In the genomic region with DNA sequence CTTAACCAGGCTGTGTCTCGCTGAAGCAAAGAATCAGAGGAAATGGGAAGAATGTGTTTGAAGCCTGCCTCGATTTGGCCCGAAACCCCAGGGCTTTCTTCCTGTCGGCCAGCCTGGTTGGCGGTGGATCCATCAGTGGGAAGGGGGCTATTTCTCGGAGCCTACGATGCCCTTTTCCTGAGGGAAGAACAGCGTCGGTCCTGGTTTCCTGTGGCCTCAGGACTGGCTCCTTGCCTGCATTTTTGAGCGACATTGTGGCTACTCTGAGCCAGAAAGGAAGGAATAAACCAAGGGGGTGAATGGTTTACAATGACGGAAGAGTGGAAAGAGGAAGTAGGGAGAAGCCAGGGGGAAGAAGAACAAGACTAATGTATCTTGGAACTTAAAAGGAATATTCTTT, we compare ENCODE assay signal across 8 mouse cellular contexts. TPM values are rescaled to one million over a fixed set of nuclear protein-coding genes. Genes with fewer than 3 reads are reported as not detected.
DNase-seq lines count a peak whose midpoint lies in the region; ATAC-seq and TF ChIP-seq lines count a peak whose summit lies in the region.

No protein-coding gene starts in this region.

- intact Hi-C loops in heart, postnatal 36 days (cut with DNase I): no loop called here

- H3K4me3 ChIP-seq in cerebellum, adult 2 months (replicated peaks; ENCODE audit: insufficient read depth, low read depth, low read length): no peak overlapping the region
- H3K4me3 ChIP-seq in brown adipose tissue, adult 24 weeks (ENCODE audit: insufficient read depth, low read depth, low read length): peak overlapping the region; percentile 51
- no peak overlapping the region for H3K4me3 ChIP-seq in limb, embryonic 14.5 days (replicated peaks; ENCODE audit: low read length)
- no peak overlapping the region; the same call in 1 of the 2 replicates for H3K4me3 ChIP-seq in midbrain, embryonic 16.5 days (ENCODE audit: low read depth, low read length)

- TF ChIP-seq CTCF in cerebellum, adult 2 months (IDR thresholded peaks at IDR 0.05; ENCODE audit: borderline replicate concordance, insufficient read depth, low read depth, low read length): no peak

- H3K9ac ChIP-seq in limb, embryonic 14.5 days (ENCODE audit: low read depth, low read length, severe bottlenecking): no peak overlapping the region
- H3K9ac ChIP-seq in midbrain, embryonic 16.5 days (ENCODE audit: low read depth, low read length): peak overlapping the region; percentile 41; the same call in 1 of the 2 replicates

- H3K4me2 ChIP-seq in limb, embryonic 14.5 days (replicated peaks; ENCODE audit: low read depth, low read length, severe bottlenecking): peak overlapping the region; percentile 34
- peak overlapping the region; percentile 41 for H3K4me2 ChIP-seq in midbrain, embryonic 16.5 days (ENCODE audit: low read length)

- no peaks in the 10 kb centered on the region for H3K9me3 ChIP-seq in limb, embryonic 14.5 days (ENCODE audit: control insufficient read depth, low read length)
- peaks cover 4% of the 10 kb centered on the region for H3K9me3 ChIP-seq in midbrain, embryonic 16.5 days (replicated peaks; ENCODE audit: control insufficient read depth, low read length, poor library complexity, severe bottlenecking)

- H3K4me1 ChIP-seq in cerebellum, adult 2 months (ENCODE audit: control insufficient read depth, insufficient read depth, low read length): no peaks in the 10 kb centered on the region
- peaks cover 4% of the 10 kb centered on the region for H3K4me1 ChIP-seq in brown adipose tissue, adult 24 weeks (ENCODE audit: control insufficient read depth, insufficient read depth, insufficient read length, low read length)
- peaks cover 5% of the 10 kb centered on the region; the same call in 1 of the 2 replicates for H3K4me1 ChIP-seq in limb, embryonic 14.5 days (ENCODE audit: control insufficient read depth, insufficient read depth, low read length)
- H3K4me1 ChIP-seq in midbrain, embryonic 16.5 days (ENCODE audit: control insufficient read depth, insufficient read depth, low read length): peaks cover 6% of the 10 kb centered on the region

- peak; percentile 11 to 13 for DNase-seq in cerebellum, adult 2 months
- no peak for DNase-seq in cerebellum, adult 11 months
- DNase-seq in heart, postnatal 36 days: peak; percentile 29
- DNase-seq in limb, embryonic 14.5 days (ENCODE audit: low spot score): no peak
- DNase-seq in spleen, postnatal 4 days (ENCODE audit: low spot score in 2 of 2): no peak
- no peak for DNase-seq in spleen, postnatal 36 days (ENCODE audit: low spot score in 2 of 2)

- no peaks in the 10 kb centered on the region for H3K36me3 ChIP-seq in limb, embryonic 14.5 days (ENCODE audit: control insufficient read depth, insufficient read depth, low read length)
- H3K36me3 ChIP-seq in midbrain, embryonic 16.5 days (ENCODE audit: control insufficient read depth, insufficient read depth, low read length): no peaks in the 10 kb centered on the region

- TF ChIP-seq POLR2A in cerebellum, adult 2 months (IDR thresholded peaks at IDR 0.05; ENCODE audit: borderline replicate concordance, insufficient read depth, low read length): no peak
- no peak for TF ChIP-seq POLR2A in limb, embryonic 14.5 days (IDR thresholded peaks at IDR 0.05; ENCODE audit: borderline replicate concordance, extremely low read depth, insufficient read depth, insufficient read length)

- ATAC-seq in limb, embryonic 14.5 days (ENCODE audit: low FRiP score, low read depth): no peak
- ATAC-seq in midbrain, embryonic 16.5 days: no peak

- 11% methylated on average over 11 of the region's 11 CpGs for WGBS in cerebellum, adult 2 months
- WGBS in limb, embryonic 14.5 days: 30% methylated on average over 11 of the region's 11 CpGs
- 56% methylated on average over 11 of the region's 11 CpGs for WGBS in midbrain, embryonic 16.5 days

- no peak overlapping the region for H3K27ac ChIP-seq in cerebellum, adult 2 months (ENCODE audit: insufficient read depth, low read length)
- H3K27ac ChIP-seq in brown adipose tissue, adult 24 weeks (replicated peaks; ENCODE audit: low read depth, low read length): peak overlapping the region; percentile 68; the same call in 1 of the 2 replicates
- H3K27ac ChIP-seq in limb, embryonic 14.5 days (replicated peaks; ENCODE audit: low read depth, low read length): peak overlapping the region; percentile 48; the same call in 1 of the 2 replicates
- H3K27ac ChIP-seq in midbrain, embryonic 16.5 days (ENCODE audit: low read length): 0 out of 2 replicates have a peak overlapping the region, but pooled peaks have one; percentile 41

- H3K27me3 ChIP-seq in cerebellum, adult 2 months (ENCODE audit: control insufficient read depth, insufficient read depth, low read length): no peaks in the 10 kb centered on the region
- no peaks in the 10 kb centered on the region for H3K27me3 ChIP-seq in limb, embryonic 14.5 days (ENCODE audit: control insufficient read depth, insufficient read depth, low read length)
- no peaks in the 10 kb centered on the region for H3K27me3 ChIP-seq in midbrain, embryonic 16.5 days (ENCODE audit: control insufficient read depth, insufficient read depth, low read depth, low read length)

RNA-seq across cellular contexts. Expression of gene Nmi, which starts 8.3 kb away (rescaled TPM):
- polyA plus RNA-seq in cerebellum, adult 2 months (2012; rRNA removed): 6.7 and 8.1 TPM in 2 replicates
- 24.4 TPM in 2 replicates for polyA plus RNA-seq in brown adipose tissue, adult 24 weeks (2012; ENCODE audit: insufficient read depth, insufficient read length, missing spikeins)
- total RNA-seq in heart, postnatal 36 days (2021): 1 to 10 TPM; 7.0 to 7.9 TPM
- 4.3 and 7.9 TPM in 2 replicates for polyA plus RNA-seq in limb, embryonic 14.5 days (2012; rRNA removed)
- 11.3 and 13.4 TPM in 2 replicates for polyA plus RNA-seq in limb, embryonic 14.5 days (2014; fragmentation: Nextera tagmentation; extraction: Ambion mirVana)
- 3.3 and 4.3 TPM in 2 replicates for polyA plus RNA-seq in midbrain, embryonic 16.5 days (2015; fragmentation: Nextera tagmentation; extraction: Ambion mirVana)

RNA-seq across cellular contexts. Expression of gene Rbm43, which starts 46.7 kb away (rescaled TPM):
- polyA plus RNA-seq in cerebellum, adult 2 months (2012; rRNA removed): 18.8 and 19.8 TPM in 2 replicates
- 2.6 and 4.4 TPM in 2 replicates for polyA plus RNA-seq in brown adipose tissue, adult 24 weeks (2012; ENCODE audit: insufficient read depth, insufficient read length, missing spikeins)
- total RNA-seq in heart, postnatal 36 days (2021): 1 to 10 TPM; 3.4 to 5.1 TPM
- polyA plus RNA-seq in limb, embryonic 14.5 days (2012; rRNA removed): 9.6 and 10.8 TPM in 2 replicates
- 17.4 and 18.5 TPM in 2 replicates for polyA plus RNA-seq in limb, embryonic 14.5 days (2014; fragmentation: Nextera tagmentation; extraction: Ambion mirVana)
- 6.5 and 9.4 TPM in 2 replicates for polyA plus RNA-seq in midbrain, embryonic 16.5 days (2015; fragmentation: Nextera tagmentation; extraction: Ambion mirVana)

RNA-seq across cellular contexts. Expression of gene Tnfaip6, which starts 56.2 kb away (rescaled TPM):
- polyA plus RNA-seq in cerebellum, adult 2 months (2012; rRNA removed): 16.0 and 16.9 TPM in 2 replicates
- polyA plus RNA-seq in brown adipose tissue, adult 24 weeks (2012; ENCODE audit: insufficient read depth, insufficient read length, missing spikeins): 2.2 and 2.4 TPM in 2 replicates
- total RNA-seq in heart, postnatal 36 days (2021): 1 to 10 TPM; 1.0 to 1.2 TPM
- 18.8 and 20.8 TPM in 2 replicates for polyA plus RNA-seq in limb, embryonic 14.5 days (2012; rRNA removed)
- polyA plus RNA-seq in limb, embryonic 14.5 days (2014; fragmentation: Nextera tagmentation; extraction: Ambion mirVana): 29.3 and 34.7 TPM in 2 replicates
- polyA plus RNA-seq in midbrain, embryonic 16.5 days (2015; fragmentation: Nextera tagmentation; extraction: Ambion mirVana): 2.8 and 3.8 TPM in 2 replicates

Comparison
In these comparisons a context has a peak if more than half of its experiments do, and no peak if none do; other contexts are left out.
1. DNase-seq: peak in cerebellum, adult 2 months (2 of 2) and heart, postnatal 36 days (2 of 2); none in cerebellum, adult 11 months (single experiment), limb, embryonic 14.5 days (single experiment), spleen, postnatal 4 days (0 of 2) and spleen, postnatal 36 days (0 of 2).